Mouse (Mus musculus) midbrain, embryonic 12.5 days (tissue): ENCODE data around the gene Hsd11b2. TPM values are rescaled to one million over a fixed set of nuclear protein-coding genes. Genes with fewer than 3 reads are reported as not detected.

ENCODE experiments used
- ATAC-seq: fragments of 200-750 bp; cut with Nextera tagmentation; 2 replicates; pipeline ENCODE4 v1.8.0; 2017; ENCODE audit warnings: low read depth, moderate TSS enrichment, moderate library complexity; ENCODE audit not compliant: low FRiP score
- H3K27ac ChIP-seq: fragments of 300-500 bp; sonication (generic); replicated peaks from 2 replicates; pipeline ENCODE4 v1.5.1; 2016; ENCODE audit warnings: mild to moderate bottlenecking
- H3K27me3 ChIP-seq: fragments of 300-500 bp; sonication (generic); 2 replicates; pipeline ENCODE4 v1.6.1; 2016; ENCODE audit warnings: mild to moderate bottlenecking
- H3K36me3 ChIP-seq: fragments of 300-500 bp; sonication (generic); 2 replicates; pipeline ENCODE4 v1.6.1; 2016
- H3K4me1 ChIP-seq: fragments of 300-500 bp; sonication (generic); 2 replicates; pipeline ENCODE4 v1.6.1; 2016
- H3K4me2 ChIP-seq: fragments of 300-500 bp; sonication (generic); replicated peaks from 2 replicates; pipeline ENCODE4 v1.6.1; 2016; ENCODE audit warnings: mild to moderate bottlenecking, moderate library complexity
- H3K4me3 ChIP-seq: fragments of 300-500 bp; sonication (generic); 2 replicates; pipeline ENCODE4 v1.5.1; 2016; ENCODE audit warnings: mild to moderate bottlenecking
- H3K9ac ChIP-seq: fragments of 300-500 bp; sonication (generic); replicated peaks from 2 replicates; pipeline ENCODE4 v1.6.1; 2016; ENCODE audit warnings: mild to moderate bottlenecking, moderate library complexity
- H3K9me3 ChIP-seq: fragments of 300-500 bp; sonication (generic); 2 replicates; pipeline ENCODE4 v1.6.1; 2016; ENCODE audit warnings: mild to moderate bottlenecking
- WGBS: fragments of 180-500 bp; shearing (Covaris S2); methylation state at CpG from one replicate; pipeline ENCODE4 v1.1.7; 2016; 5-methylcytosine and 5-hydroxymethylcytosine counted together
- polyA plus RNA-seq: library from polyadenylated mRNA; unstranded; fragments of >200 nt; fragmentation: Nextera tagmentation; extraction: Ambion mirVana; gene quantifications from 2 replicates; pipeline ENCODE4 v1.2.1, GENCODE M21; 2016

Gene Hsd11b2
- polyA plus RNA-seq, 1 experiment from 2014 or later: 20.1 TPM

DNA sequence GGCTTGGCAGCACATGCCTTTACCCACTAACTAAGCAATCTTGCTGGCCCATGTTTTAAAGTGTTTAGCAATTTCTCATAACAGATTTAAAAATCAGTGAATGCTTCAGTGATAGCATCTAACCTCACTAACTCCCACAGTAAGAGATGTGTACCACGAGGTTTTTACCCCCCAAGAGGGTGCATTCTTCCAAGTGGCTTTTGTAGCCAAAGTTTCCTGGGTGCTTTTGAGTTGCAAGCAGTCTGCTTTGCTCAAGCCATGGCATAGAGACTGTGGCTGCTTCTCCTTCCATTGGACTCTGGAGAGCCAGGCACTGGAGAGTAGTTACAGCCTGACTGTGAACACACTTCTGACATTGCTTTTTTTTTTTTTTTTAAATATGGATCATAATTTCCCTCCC, 29.3 kb upstream of the Hsd11b2 start:
- H3K36me3 ChIP-seq: no peaks in the 10 kb centered on the region
- no peaks in the 10 kb centered on the region for H3K27me3 ChIP-seq
- no peak overlapping the region for H3K27ac ChIP-seq
- no peaks in the 10 kb centered on the region for H3K9me3 ChIP-seq
- H3K4me1 ChIP-seq: peaks cover under 1% of the 10 kb centered on the region; the same call in 1 of the 2 replicates
- H3K4me3 ChIP-seq: no peak overlapping the region
- H3K4me2 ChIP-seq: no peak overlapping the region
- WGBS: 46% methylated on average over 1 of the region's 1 CpGs
- no peak for ATAC-seq
- no peak overlapping the region for H3K9ac ChIP-seq

DNA sequence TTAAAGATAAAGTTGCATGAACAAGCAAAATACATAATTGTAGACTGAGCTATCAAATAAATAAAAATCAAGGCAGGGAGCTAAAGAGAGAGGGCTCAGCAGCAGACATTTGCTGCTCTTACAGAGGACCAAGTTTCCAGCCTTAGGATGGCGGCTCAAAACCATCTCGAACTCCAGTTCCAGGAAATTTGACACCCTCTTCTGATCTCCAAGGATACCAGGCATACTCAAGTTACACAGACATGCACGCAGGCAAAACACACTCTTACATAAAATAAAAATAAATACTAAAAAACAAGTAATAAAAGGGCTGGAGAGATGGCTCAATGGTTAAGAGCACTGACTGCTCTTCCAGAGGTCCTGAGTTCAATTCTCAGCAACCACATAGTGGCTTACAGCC, 25.1 kb upstream of the Hsd11b2 start:
- H3K27me3 ChIP-seq: 0 out of 2 replicates have a peak, but pooled peaks cover 6% of the 10 kb centered on the region
- no peak overlapping the region for H3K4me2 ChIP-seq
- ATAC-seq: no peak
- H3K9me3 ChIP-seq: no peaks in the 10 kb centered on the region
- WGBS: 67% methylated on average over 3 of the region's 3 CpGs
- H3K9ac ChIP-seq: no peak overlapping the region
- peaks cover 27% of the 10 kb centered on the region for H3K4me1 ChIP-seq
- no peaks in the 10 kb centered on the region for H3K36me3 ChIP-seq
- no peak overlapping the region for H3K27ac ChIP-seq
- no peak overlapping the region for H3K4me3 ChIP-seq

DNA sequence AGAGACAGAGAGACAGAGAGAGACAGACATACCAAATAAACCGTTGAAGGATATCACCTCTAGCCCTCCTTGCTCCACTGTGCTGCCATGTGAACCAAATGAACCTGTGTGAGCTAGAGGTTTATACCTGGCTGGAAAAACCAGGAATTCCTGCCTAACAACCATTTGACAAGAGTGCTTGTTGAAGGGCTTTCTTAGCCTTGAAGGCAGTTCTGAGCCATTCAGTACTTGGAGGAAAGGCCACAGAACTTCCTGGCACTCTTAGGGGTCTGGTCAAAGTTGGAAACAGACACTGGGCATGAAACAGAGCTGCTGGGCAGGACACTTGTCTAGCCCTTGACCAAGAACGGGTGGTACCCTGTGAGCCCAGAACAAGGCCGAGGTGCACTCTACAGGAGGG, 24.0 kb upstream of the Hsd11b2 start:
- Histone ChIP-seq H3K4me3 (no peak overlapping the region), H3K9ac (no peak overlapping the region), H3K4me2 (no peak overlapping the region), H3K4me1 (peaks cover 27% of the 10 kb centered on the region), H3K27me3 (0 out of 2 replicates have a peak, but pooled peaks cover 6% of the 10 kb centered on the region), H3K27ac (no peak overlapping the region), H3K36me3 (no peaks in the 10 kb centered on the region), H3K9me3 (no peaks in the 10 kb centered on the region)
- WGBS: 92% methylated on average over 3 of the region's 3 CpGs
- ATAC-seq: no peak

DNA sequence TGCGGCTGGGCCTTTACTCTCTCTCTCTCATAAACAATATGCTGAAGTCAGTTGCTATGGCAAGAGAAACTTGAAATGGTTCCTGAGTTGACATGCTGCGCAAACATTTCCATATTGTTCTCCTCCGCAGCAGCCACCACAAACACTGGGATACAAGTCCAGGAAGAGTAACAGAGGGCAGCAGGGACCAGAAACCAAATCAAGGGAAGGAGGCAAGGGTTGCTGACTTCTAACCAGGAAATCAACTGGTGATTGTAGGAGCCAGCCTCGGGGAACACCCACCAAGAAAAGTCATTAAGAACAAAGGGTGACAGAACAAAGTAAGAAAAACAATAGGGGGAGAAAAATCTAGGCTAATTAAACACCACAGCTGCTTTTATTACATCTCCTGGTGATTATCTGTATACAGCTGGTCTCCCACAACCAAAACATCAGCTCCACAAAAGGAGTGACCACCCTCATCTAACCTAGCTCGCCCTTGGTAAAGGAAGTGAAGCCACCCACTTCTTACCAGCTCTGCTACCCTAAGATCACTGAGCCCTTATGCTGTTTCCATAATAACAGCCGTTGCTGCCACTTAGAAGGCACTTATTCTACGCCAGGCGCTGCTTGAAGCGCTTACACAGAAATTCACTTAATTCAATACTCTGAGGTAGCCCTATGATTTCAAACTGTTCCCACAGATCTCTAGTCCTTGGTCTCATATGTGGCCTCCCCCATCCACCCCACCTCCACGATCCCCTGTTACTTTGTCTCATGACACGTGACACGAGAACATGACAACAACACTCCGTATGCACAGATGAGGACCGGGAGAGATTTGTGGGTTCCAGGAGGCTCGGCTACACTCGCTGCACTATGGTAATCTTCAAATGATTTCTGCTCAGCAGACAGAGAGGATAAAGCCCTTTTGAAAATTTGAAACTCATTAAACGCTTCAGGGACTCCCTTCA, 22.9 kb upstream of the Hsd11b2 start:
- Histone ChIP-seq H3K4me2 (peak overlapping the region; percentile 89), H3K4me3 (peak overlapping the region; percentile 76), H3K9me3 (no peaks in the 10 kb centered on the region), H3K36me3 (no peaks in the 10 kb centered on the region), H3K9ac (peak overlapping the region; percentile 77), H3K27ac (no peak overlapping the region), H3K4me1 (peaks cover 27% of the 10 kb centered on the region), H3K27me3 (0 out of 2 replicates have a peak, but pooled peaks cover 6% of the 10 kb centered on the region)
- peak; percentile 12; the same call in 1 of the 2 replicates for ATAC-seq
- 25% methylated on average over 17 of the region's 17 CpGs for WGBS

DNA sequence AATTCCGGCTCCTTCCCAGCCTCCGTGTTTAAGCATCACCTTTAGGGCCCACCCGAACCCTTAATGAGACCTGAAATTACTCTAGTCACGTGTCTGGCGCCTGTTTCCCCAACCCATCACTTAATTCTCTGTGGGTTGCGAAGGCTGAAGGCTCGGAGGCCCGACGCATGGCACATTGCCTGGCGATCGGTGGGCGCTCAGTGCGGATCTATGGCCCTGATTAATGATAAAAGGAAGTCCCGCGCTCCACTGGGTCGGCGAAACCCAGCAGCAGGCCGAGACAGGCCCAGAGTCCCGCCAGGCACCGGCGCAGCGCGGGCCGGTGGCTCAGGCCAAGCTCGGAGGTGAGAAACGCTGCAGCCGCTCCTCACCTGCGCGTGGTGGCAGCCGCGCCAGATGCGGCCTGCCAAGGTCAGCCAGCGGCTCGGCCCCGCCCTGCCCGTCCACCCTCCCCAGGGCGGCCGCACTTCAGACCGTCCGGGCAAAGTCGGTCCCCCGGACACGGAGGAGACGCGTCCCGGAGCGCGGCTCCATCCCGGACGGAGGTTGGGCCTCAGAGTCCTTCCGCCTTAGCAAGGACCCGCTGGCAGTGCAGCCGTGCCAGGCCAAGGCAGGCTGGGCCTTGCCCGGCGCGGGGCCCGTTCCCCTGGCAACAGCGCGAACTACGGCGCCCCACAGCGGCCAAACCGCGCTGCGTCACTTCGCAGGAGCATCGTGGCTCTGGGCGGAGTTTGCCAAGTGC, 21.9 kb upstream of the Hsd11b2 start, which contains the start of gene Zdhhc1:
TSS of gene Zdhhc1 (minus strand) at position 464 of the 742 bp plus-strand sequence.
- Histone ChIP-seq H3K27me3 (0 out of 2 replicates have a peak, but pooled peaks cover 6% of the 10 kb centered on the region), H3K36me3 (no peaks in the 10 kb centered on the region), H3K4me2 (peak within 1 kb of the TSS; percentile 89), H3K4me1 (peaks cover 27% of the 10 kb centered on the region), H3K27ac (peak within 1 kb of the TSS; percentile 40), H3K4me3 (peak within 1 kb of the TSS; percentile 76), H3K9ac (peak within 1 kb of the TSS; percentile 77), H3K9me3 (no peaks in the 10 kb centered on the region)
- under 1% methylated on average over 67 of the region's 68 CpGs for WGBS
- ATAC-seq: peak; percentile 82

DNA sequence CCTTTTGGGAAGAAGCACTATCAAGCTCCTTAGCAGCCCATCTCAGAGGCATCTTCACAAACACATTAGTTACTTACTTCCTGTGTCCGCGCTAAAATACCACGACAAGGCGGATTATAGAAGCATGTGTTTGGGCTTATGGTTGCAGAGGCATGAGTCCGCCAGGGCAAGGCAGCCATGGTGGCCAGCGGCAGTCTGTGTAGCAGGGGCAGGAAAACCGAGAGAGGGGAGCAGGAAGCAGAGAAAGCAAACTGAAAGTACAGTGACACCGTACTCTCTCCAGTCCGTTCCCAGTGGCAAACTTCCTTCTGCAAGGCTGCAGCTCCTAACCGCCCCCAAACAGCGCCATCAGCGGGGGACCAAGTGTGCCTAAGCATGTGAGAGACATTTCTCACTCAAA, 18.8 kb upstream of the Hsd11b2 start:
- Histone ChIP-seq H3K36me3 (no peaks in the 10 kb centered on the region), H3K4me3 (no peak overlapping the region), H3K4me2 (no peak overlapping the region), H3K9me3 (no peaks in the 10 kb centered on the region), H3K27me3 (0 out of 2 replicates have a peak, but pooled peaks cover 4% of the 10 kb centered on the region), H3K27ac (no peak overlapping the region), H3K4me1 (peaks cover 23% of the 10 kb centered on the region), H3K9ac (no peak overlapping the region)
- ATAC-seq: no peak
- WGBS: 74% methylated on average over 12 of the region's 12 CpGs

DNA sequence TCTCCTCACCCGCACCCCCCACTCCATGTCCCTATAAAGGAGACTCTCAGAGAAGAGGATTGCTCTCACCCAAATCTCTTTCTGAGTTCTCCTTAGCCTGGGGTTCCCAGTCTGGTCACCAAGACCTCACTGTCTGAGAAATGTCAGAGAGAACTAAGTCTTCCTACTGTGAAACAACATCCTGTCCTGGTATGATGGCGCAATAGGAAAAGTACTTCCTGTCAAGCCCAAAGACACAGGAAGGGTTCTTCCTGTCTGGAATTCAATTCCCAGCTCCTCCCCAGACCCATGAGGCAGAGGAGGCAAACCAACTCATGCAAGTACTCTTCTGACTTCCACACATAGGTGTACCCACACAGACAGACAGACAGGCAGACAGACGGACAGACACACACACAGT, 13.9 kb upstream of the Hsd11b2 start:
- H3K27me3 ChIP-seq: no peaks in the 10 kb centered on the region

DNA sequence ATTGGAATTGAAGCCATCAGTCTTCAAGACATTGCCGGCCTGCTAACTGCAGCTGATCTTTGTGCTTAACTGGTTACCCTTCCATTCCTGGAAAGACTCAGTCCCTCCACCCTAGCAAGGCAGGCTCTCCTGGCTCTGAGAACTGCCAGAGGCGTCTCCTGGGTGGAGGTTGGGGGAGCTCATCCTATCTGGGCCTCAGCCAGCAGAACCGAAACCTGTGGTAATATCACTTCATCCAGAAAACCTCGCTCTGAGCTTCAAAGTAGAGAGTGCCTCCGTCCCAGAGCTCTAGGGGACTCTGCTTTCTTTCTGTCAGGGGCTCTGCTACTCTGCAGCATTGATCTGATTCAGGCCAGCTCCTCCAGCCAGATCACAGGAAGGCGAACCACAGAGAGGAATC, 11.6 kb upstream of the Hsd11b2 start:
- Histone ChIP-seq H3K4me3 (no peak overlapping the region), H3K27me3 (no peaks in the 10 kb centered on the region), H3K9ac (no peak overlapping the region), H3K27ac (no peak overlapping the region), H3K36me3 (no peaks in the 10 kb centered on the region), H3K4me2 (no peak overlapping the region), H3K4me1 (peaks cover 8% of the 10 kb centered on the region), H3K9me3 (no peaks in the 10 kb centered on the region)
- 78% methylated on average over 6 of the region's 6 CpGs for WGBS
- ATAC-seq: no peak

More for the DNA sequence above, 13.9 kb upstream of the Hsd11b2 start:
- Histone ChIP-seq H3K9ac (no peak overlapping the region), H3K4me3 (no peak overlapping the region), H3K36me3 (no peaks in the 10 kb centered on the region), H3K4me2 (no peak overlapping the region), H3K9me3 (no peaks in the 10 kb centered on the region), H3K27ac (no peak overlapping the region), H3K4me1 (peaks cover 8% of the 10 kb centered on the region)
- no peak for ATAC-seq
- whole genome bisulfite sequencing: 90% methylated on average over 3 of the region's 3 CpGs

DNA sequence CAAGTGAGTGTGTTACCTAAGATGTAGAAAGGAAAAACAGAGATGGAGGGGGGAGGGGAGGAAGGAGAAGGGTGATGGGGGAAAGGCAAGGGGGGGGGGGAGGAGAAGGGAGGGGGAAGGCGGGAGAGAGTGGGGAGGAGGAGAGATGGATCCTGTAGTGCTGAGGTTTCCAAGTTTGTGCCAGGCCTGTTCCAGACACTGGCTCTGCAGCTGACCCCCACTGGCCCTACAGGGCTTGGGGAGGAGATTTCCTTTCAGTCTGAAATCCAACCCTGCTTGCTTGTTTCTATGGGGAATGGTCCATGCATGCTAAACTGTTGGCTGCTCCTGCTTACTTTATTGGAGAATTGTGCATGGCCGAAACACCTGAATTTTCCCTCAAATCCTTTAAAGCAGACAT, 9.8 kb upstream of the Hsd11b2 start:
- Histone ChIP-seq H3K9me3 (no peaks in the 10 kb centered on the region), H3K4me3 (no peak overlapping the region), H3K27me3 (no peaks in the 10 kb centered on the region), H3K27ac (no peak overlapping the region), H3K36me3 (no peaks in the 10 kb centered on the region), H3K9ac (no peak overlapping the region), H3K4me1 (peaks cover 8% of the 10 kb centered on the region), H3K4me2 (no peak overlapping the region)
- 56% methylated on average over 1 of the region's 2 CpGs for WGBS
- ATAC-seq: no peak

DNA sequence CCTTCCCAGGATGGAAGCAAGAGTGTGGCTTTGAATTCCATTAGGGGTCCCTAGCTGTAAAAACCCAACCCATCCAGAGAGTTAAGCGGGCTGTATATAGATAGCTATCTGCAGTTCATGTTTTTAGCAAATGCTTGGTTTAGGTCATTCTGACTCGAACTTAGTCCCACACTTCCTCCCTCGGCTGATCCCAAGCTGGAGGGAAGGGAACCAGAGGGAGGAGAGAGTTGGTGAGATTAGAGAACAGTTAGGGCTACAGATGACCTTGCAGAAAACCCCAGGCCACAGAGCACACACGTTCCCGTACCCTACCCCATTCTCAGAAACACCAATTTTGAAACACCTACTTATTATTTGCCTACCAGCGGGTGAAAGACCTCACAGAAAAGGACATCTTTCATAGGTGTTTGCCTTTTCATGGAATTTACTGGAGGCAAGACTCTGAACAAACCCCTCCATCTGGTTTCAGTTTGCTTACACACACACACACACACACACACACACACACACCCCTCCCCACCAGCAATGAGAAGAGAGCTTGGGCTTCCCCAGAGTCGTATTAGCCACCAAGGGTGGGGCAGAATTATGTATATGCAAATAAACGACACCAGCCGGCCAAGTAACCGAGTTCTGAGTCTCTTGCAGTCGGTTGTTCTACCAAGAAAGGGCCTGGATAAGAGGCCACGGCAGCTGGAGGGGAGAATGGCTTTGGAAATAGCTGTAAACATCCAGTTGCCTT, 8.4 kb upstream of the Hsd11b2 start:
- no peaks in the 10 kb centered on the region for H3K9me3 ChIP-seq
- no peak overlapping the region for H3K4me2 ChIP-seq
- H3K36me3 ChIP-seq: no peaks in the 10 kb centered on the region
- whole genome bisulfite sequencing: 63% methylated on average over 12 of the region's 12 CpGs
- no peak for ATAC-seq
- H3K9ac ChIP-seq: no peak overlapping the region
- H3K4me1 ChIP-seq: peaks cover 8% of the 10 kb centered on the region
- no peak overlapping the region for H3K27ac ChIP-seq
- H3K4me3 ChIP-seq: no peak overlapping the region
- peaks cover 6% of the 10 kb centered on the region for H3K27me3 ChIP-seq

DNA sequence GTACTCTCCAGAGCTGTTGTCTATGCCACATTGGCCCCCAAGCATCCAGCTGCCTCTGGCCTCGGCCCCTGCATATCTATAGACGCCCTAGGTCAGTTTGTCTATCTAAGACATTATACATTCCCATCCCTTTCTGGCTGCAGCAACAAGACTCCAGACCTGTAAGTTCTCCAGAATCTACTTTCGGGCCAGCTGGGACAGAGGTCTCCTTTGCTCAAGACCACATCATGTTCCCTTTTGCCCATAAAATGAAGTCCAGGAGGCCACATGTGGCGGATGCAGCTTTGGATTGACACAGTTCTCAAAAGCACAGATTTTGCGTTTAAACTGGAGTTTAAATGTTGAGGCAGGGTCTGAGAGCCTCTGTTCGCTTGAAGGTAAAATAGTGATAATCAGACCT, 4.4 kb upstream of the Hsd11b2 start:
- Histone ChIP-seq H3K4me1 (peaks cover 26% of the 10 kb centered on the region), H3K36me3 (no peaks in the 10 kb centered on the region), H3K4me3 (no peak overlapping the region), H3K27me3 (peaks cover 30% of the 10 kb centered on the region), H3K9ac (no peak overlapping the region), H3K27ac (no peak overlapping the region), H3K4me2 (no peak overlapping the region), H3K9me3 (no peaks in the 10 kb centered on the region)
- 87% methylated on average over 6 of the region's 6 CpGs for WGBS
- no peak for ATAC-seq
